Mouse (Mus musculus): ENCODE results near the gene Emc3. TPM values are rescaled to one million over a fixed set of nuclear protein-coding genes. Genes with fewer than 3 reads are reported as not detected.

Emc3 gene
- polyA plus RNA-seq, 1 experiment = 33.5 TPM

- TF ChIP-seq EP300 (IDR thresholded peaks at IDR 0.05; ENCODE audit: insufficient read depth, low read depth, low read length) (no peak), CTCF (IDR thresholded peaks at IDR 0.05; ENCODE audit: low read depth, low read length) (no peak), POLR2A (IDR thresholded peaks at IDR 0.05; ENCODE audit: insufficient read depth, low read length) (no peak)
- H3K36me3 ChIP-seq (ENCODE audit: control insufficient read depth, insufficient read depth, low read length, poor library complexity, severe bottlenecking) = no peaks in the 10 kb centered on the region
- H3K4me1 ChIP-seq (ENCODE audit: control insufficient read depth, insufficient read depth, low read length) = no peaks in the 10 kb centered on the region
- no peaks in the 10 kb centered on the region for H3K27me3 ChIP-seq (ENCODE audit: control insufficient read depth, insufficient read depth, low read length, poor library complexity, severe bottlenecking)
- H3K9me3 ChIP-seq (replicated peaks; ENCODE audit: control insufficient read depth, insufficient read depth, low read length, poor library complexity, severe bottlenecking) = no peaks in the 10 kb centered on the region
- no peak overlapping the region for H3K9ac ChIP-seq (ENCODE audit: low read depth, poor library complexity, severe bottlenecking)
- no peak overlapping the region for H3K4me3 ChIP-seq (ENCODE audit: low read depth, low read length)
- H3K27ac ChIP-seq (ENCODE audit: insufficient read depth, low read length) = no peak overlapping the region
Observed at GRCm38 (mm10) chr6:113505689-113506088, 25.8 kb downstream of the Emc3 start.

- Histone ChIP-seq H3K36me3 (ENCODE audit: control insufficient read depth, insufficient read depth, low read length, poor library complexity, severe bottlenecking) (no peaks in the 10 kb centered on the region), H3K9ac (ENCODE audit: low read depth, poor library complexity, severe bottlenecking) (no peak overlapping the region), H3K4me3 (ENCODE audit: low read depth, low read length) (no peak overlapping the region), H3K27ac (ENCODE audit: insufficient read depth, low read length) (no peak overlapping the region), H3K9me3 (replicated peaks; ENCODE audit: control insufficient read depth, insufficient read depth, low read length, poor library complexity, severe bottlenecking) (no peaks in the 10 kb centered on the region), H3K27me3 (ENCODE audit: control insufficient read depth, insufficient read depth, low read length, poor library complexity, severe bottlenecking) (no peaks in the 10 kb centered on the region), H3K4me1 (ENCODE audit: control insufficient read depth, insufficient read depth, low read length) (no peaks in the 10 kb centered on the region)
- TF ChIP-seq CTCF (IDR thresholded peaks at IDR 0.05; ENCODE audit: low read depth, low read length) = no peak
- no peak for TF ChIP-seq POLR2A (IDR thresholded peaks at IDR 0.05; ENCODE audit: insufficient read depth, low read length)
- TF ChIP-seq EP300 (IDR thresholded peaks at IDR 0.05; ENCODE audit: insufficient read depth, low read depth, low read length) = no peak
Observed at GRCm38 (mm10) chr6:113502801-113503200, 28.7 kb downstream of the Emc3 start.

GRCm38 (mm10) chr6:113501388-113502084 lies 29.9 kb downstream of the Emc3 start, which contains the start of gene Prrt3:
TSS of gene Prrt3 (minus strand) at chr6:113501931.
- TF ChIP-seq CTCF (IDR thresholded peaks at IDR 0.05; ENCODE audit: low read depth, low read length) (no peak), EP300 (IDR thresholded peaks at IDR 0.05; ENCODE audit: insufficient read depth, low read depth, low read length) (no peak), POLR2A (IDR thresholded peaks at IDR 0.05; ENCODE audit: insufficient read depth, low read length) (no peak)
- Histone ChIP-seq H3K9me3 (replicated peaks; ENCODE audit: control insufficient read depth, insufficient read depth, low read length, poor library complexity, severe bottlenecking) (no peaks in the 10 kb centered on the region), H3K4me1 (ENCODE audit: control insufficient read depth, insufficient read depth, low read length) (no peaks in the 10 kb centered on the region), H3K27ac (ENCODE audit: insufficient read depth, low read length) (no peak within 1 kb of the TSS), H3K27me3 (ENCODE audit: control insufficient read depth, insufficient read depth, low read length, poor library complexity, severe bottlenecking) (no peaks in the 10 kb centered on the region), H3K4me3 (ENCODE audit: low read depth, low read length) (peak within 1 kb of the TSS; percentile 61), H3K9ac (ENCODE audit: low read depth, poor library complexity, severe bottlenecking) (peak within 1 kb of the TSS; percentile 17; the same call in 1 of the 2 replicates), H3K36me3 (ENCODE audit: control insufficient read depth, insufficient read depth, low read length, poor library complexity, severe bottlenecking) (no peaks in the 10 kb centered on the region)

- no peaks in the 10 kb centered on the region for H3K27me3 ChIP-seq (ENCODE audit: control insufficient read depth, insufficient read depth, low read length, poor library complexity, severe bottlenecking)
Observed at GRCm38 (mm10) chr6:113499346-113499745, 32.1 kb downstream of the Emc3 start.

GRCm38 (mm10) chr6:113495071-113495675 lies 36.3 kb downstream of the Emc3 start:
- Histone ChIP-seq H3K9me3 (replicated peaks; ENCODE audit: control insufficient read depth, insufficient read depth, low read length, poor library complexity, severe bottlenecking) (no peaks in the 10 kb centered on the region), H3K4me3 (ENCODE audit: low read depth, low read length) (peak overlapping the region; percentile 39), H3K36me3 (ENCODE audit: control insufficient read depth, insufficient read depth, low read length, poor library complexity, severe bottlenecking) (no peaks in the 10 kb centered on the region), H3K4me1 (ENCODE audit: control insufficient read depth, insufficient read depth, low read length) (no peaks in the 10 kb centered on the region), H3K27me3 (ENCODE audit: control insufficient read depth, insufficient read depth, low read length, poor library complexity, severe bottlenecking) (no peaks in the 10 kb centered on the region), H3K9ac (ENCODE audit: low read depth, poor library complexity, severe bottlenecking) (peak overlapping the region; percentile 44), H3K27ac (ENCODE audit: insufficient read depth, low read length) (no peak overlapping the region)
- TF ChIP-seq POLR2A (IDR thresholded peaks at IDR 0.05; ENCODE audit: insufficient read depth, low read length) (no peak), CTCF (IDR thresholded peaks at IDR 0.05; ENCODE audit: low read depth, low read length) (no peak), EP300 (IDR thresholded peaks at IDR 0.05; ENCODE audit: insufficient read depth, low read depth, low read length) (no peak)

More at GRCm38 (mm10) chr6:113499346-113499745, 32.1 kb downstream of the Emc3 start:
- Histone ChIP-seq H3K36me3 (ENCODE audit: control insufficient read depth, insufficient read depth, low read length, poor library complexity, severe bottlenecking) (no peaks in the 10 kb centered on the region), H3K4me1 (ENCODE audit: control insufficient read depth, insufficient read depth, low read length) (no peaks in the 10 kb centered on the region), H3K4me3 (ENCODE audit: low read depth, low read length) (no peak overlapping the region), H3K9ac (ENCODE audit: low read depth, poor library complexity, severe bottlenecking) (no peak overlapping the region), H3K9me3 (replicated peaks; ENCODE audit: control insufficient read depth, insufficient read depth, low read length, poor library complexity, severe bottlenecking) (no peaks in the 10 kb centered on the region), H3K27ac (ENCODE audit: insufficient read depth, low read length) (no peak overlapping the region)
- TF ChIP-seq CTCF (IDR thresholded peaks at IDR 0.05; ENCODE audit: low read depth, low read length) = no peak
- no peak for TF ChIP-seq EP300 (IDR thresholded peaks at IDR 0.05; ENCODE audit: insufficient read depth, low read depth, low read length)
- no peak for TF ChIP-seq POLR2A (IDR thresholded peaks at IDR 0.05; ENCODE audit: insufficient read depth, low read length)

GRCm38 (mm10) chr6:113494258-113494788 lies 37.1 kb downstream of the Emc3 start:
- peak overlapping the region; percentile 60 for H3K4me3 ChIP-seq (ENCODE audit: low read depth, low read length)
- H3K9me3 ChIP-seq (replicated peaks; ENCODE audit: control insufficient read depth, insufficient read depth, low read length, poor library complexity, severe bottlenecking) = no peaks in the 10 kb centered on the region
- no peak for TF ChIP-seq POLR2A (IDR thresholded peaks at IDR 0.05; ENCODE audit: insufficient read depth, low read length)
- 0 out of 2 replicates have a peak, but pooled peaks have one; percentile 19 for TF ChIP-seq EP300 (IDR thresholded peaks at IDR 0.05; ENCODE audit: insufficient read depth, low read depth, low read length)
- peak; percentile 91 for TF ChIP-seq CTCF (IDR thresholded peaks at IDR 0.05; ENCODE audit: low read depth, low read length)
- H3K9ac ChIP-seq (ENCODE audit: low read depth, poor library complexity, severe bottlenecking) = peak overlapping the region; percentile 44
- H3K27ac ChIP-seq (ENCODE audit: insufficient read depth, low read length) = no peak overlapping the region
- no peaks in the 10 kb centered on the region for H3K4me1 ChIP-seq (ENCODE audit: control insufficient read depth, insufficient read depth, low read length)
- no peaks in the 10 kb centered on the region for H3K36me3 ChIP-seq (ENCODE audit: control insufficient read depth, insufficient read depth, low read length, poor library complexity, severe bottlenecking)
- H3K27me3 ChIP-seq (ENCODE audit: control insufficient read depth, insufficient read depth, low read length, poor library complexity, severe bottlenecking) = no peaks in the 10 kb centered on the region

All from ES-Bruce4 (cell line).